Mouse (Mus musculus) lung, postnatal 0 days (tissue): ENCODE data around the gene Wipf2.

Experiments used
- CTCF ChIP-seq: IDR thresholded peaks from 2 replicates; pipeline ENCODE4 v1.5.1; 2016; ENCODE audit warnings: antibody characterized with exemption, mild to moderate bottlenecking
- EP300 ChIP-seq: IDR thresholded peaks from 2 replicates; pipeline ENCODE4 v1.6.1; 2016; ENCODE audit warnings: antibody characterized with exemption, mild to moderate bottlenecking, control low read depth

GRCm38 (mm10) chr11:98949242-98949957 is 86.0 kb downstream of the Wipf2 start:
- TF ChIP-seq CTCF (no peak), EP300 (no peak)
